Mouse (Mus musculus) small intestine, adult 10 weeks (tissue): Measurements from ENCODE around the gene Tmem258. TPM values are rescaled to one million over a fixed set of nuclear protein-coding genes. Genes with fewer than 3 reads are reported as not detected.

Source experiments
- polyA plus RNA-seq: library from polyadenylated mRNA; stranded (reverse); fragments of 350-450 nt; fragmentation: Illumina TruSeq; extraction: RNeasy Lipid Tissue Mini Kit (QIAGEN cat#74804); gene quantifications from one replicate; pipeline ENCODE4 v1.2.3, GENCODE M21; 2014; ENCODE audit warnings: low replicate concordance

Tmem258 gene
- polyA plus RNA-seq = 12.3 TPM

DNA sequence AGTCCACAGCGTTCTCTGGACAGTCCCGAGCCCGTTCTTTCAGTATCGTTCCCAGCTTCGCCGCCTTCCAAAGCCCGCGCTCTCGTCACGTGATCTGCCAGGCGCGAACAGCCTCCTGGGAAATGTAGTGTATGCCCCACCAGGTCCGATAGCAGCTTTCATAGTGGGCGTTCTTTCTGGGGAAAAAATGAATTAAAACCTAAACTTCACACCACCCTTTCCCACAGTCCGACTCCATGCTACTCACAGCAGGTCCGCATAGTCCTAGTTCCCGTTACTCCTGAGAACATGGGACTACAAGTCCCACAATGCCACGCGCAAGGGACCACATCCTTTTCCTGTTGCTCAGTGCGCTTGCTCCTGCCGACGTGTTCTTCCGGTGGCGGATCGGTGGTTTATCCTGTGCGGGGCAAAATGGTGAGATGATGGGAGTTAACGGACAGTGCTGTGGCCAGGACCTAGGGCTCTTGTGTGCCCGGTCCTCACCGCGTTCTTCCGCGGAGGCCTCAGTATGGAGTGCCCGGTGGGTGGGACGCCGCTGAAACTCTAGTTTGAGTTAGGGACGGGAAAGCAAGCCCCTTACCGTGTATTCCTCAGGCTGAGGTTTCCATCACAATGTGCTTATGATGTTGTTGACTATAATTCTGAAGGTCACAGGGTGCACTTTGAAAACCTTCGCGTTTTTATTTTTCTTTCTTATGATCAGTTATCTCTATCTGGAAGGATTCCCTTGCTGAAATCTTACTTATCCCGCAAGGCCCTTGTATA, at the start of gene Tmem258, which contains the start of gene Fen1:
Gene Tmem258 (plus strand): TSS at position 167 of the 768 bp plus-strand sequence.
Gene Fen1 (minus strand): TSS at position 322 of the 768 bp plus-strand sequence.

DNA sequence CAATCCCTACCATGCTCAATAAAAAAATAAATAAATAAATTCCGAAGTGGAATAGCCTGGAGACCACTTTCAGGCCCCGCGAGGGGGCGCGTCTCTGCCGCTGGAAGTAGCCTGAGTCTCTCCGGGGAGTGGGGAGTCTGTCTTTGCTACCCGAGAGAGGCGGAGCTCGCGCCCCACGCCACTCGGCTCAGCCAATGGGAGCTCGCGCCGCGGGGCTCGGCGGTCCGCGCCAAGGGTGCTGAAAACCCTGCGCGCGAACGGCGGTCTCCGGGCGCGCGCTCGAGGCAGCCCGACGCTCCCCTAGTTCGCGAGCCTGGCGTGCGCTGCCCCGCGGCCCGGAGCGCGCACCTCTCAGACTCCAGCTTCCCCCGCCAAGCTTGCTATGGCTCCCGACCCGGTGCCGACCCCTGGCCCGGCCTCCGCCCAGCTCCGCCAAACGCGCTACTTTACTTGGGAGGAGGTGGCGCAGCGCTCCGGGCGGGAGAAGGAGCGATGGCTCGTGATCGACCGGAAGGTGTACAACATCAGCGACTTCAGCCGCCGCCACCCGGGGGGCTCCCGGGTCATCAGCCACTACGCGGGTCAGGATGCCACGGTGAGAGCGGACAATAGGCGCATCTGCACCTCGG, 21.0 kb upstream of the Tmem258 start, which contains the start of gene Fads1:
Gene Fads1 (plus strand): TSS at position 219 of the 629 bp plus-strand sequence.

DNA sequence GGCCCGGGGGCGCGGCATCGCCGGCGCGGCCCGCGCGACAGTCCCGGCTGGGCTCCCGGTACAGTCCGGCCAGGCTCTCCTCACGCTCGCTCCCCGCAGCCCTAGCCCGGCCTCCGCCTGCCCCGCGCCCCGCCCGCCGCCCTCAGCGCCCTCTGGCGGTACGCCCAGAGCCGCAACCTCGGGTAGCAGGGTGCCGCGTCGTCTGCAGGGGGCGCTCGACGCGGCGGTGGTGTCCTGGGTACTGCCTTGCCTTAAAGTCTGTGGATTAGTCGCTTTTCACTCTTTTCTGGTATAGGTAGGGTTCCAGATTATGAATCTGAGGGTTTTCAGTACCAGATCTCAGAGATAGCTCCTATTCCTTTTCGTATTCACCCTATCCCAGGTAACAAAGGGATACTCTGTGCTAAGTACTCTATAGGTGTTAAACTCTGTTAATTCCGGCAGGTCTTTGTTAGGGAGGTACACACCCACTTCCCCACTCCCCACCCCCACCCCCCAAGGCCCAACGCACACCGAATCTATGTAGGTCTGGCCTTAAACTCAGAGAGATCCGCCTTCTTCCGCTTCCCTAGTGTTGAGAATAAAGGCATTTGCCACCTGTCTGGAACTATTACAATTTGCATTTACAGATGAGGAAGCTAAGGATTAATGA, 37.0 kb downstream of the Tmem258 start, which contains the start of gene Myrf:
Gene Myrf (minus strand): TSS at position 95 of the 652 bp plus-strand sequence.

Other genes starting within 250 kb of the Tmem258 start
- 4,177 TPM for gene Fth1, start 223.4 kb upstream of the Tmem258 start, polyA plus RNA-seq
- gene Best1, start 202.4 kb upstream of the Tmem258 start, polyA plus RNA-seq = not detected
- 0.41 TPM for gene Rab3il1, start 202.3 kb upstream of the Tmem258 start, polyA plus RNA-seq
- gene Fads3, start 162.4 kb upstream of the Tmem258 start, polyA plus RNA-seq = 3.3 TPM
- gene Fads2, start 102.3 kb upstream of the Tmem258 start, polyA plus RNA-seq = 4.8 TPM
- 23.1 TPM for gene Fads1, start 21.1 kb upstream of the Tmem258 start, polyA plus RNA-seq
- 2.0 TPM for gene Fen1, start 155 bp downstream of the Tmem258 start, polyA plus RNA-seq
- 3.0 TPM for gene Myrf, start 36.7 kb downstream of the Tmem258 start, polyA plus RNA-seq
- not detected for gene Dagla, start 100.9 kb downstream of the Tmem258 start, polyA plus RNA-seq
- 1.2 TPM for gene Syt7, start 185.1 kb downstream of the Tmem258 start, polyA plus RNA-seq